Mouse (Mus musculus): ENCODE measurements at regions not wholly inside any gene's neighbourhood (a gene's known extent, or its start where the extent isn't known, plus 50 kb on each side); places are given as distances from the start of the nearest gene placed in this dataset.

DNA sequence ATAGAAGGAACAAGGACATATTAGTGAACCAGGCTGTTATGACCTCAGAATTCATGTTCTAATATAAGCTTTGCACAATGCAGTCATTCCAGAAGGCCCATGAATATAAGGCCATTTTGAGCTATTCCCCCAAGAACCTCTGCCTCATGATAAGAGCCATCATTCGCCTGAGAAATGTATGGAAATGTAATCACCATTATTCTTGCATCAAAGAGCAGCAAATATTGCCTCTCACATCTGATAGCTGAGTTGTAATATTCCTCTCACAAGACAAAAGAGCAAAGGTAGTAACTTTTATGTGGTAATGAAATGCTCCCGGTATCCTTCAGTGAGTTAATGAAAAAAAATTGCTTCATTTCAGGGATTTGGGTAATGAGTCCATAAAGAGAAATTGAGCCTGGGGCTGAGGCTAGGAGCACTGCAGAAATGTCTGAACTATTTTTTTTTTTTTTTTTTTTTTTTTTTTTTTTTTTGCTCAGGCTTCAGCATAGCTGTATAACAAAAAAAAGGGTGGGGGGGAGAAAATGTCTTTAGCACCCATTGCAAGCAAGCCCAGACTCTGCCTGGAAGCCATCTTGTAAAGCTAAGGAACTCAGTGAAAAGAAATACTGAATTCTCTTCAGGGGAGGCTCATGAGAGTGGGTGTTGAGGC is 210.4 kb upstream of the Atp2b1 start:
- TF ChIP-seq ZNF384 (IDR thresholded peaks at IDR 0.05; ENCODE audit: low read depth, low read length) (peak; percentile 73), HCFC1 (IDR thresholded peaks at IDR 0.05; ENCODE audit: borderline replicate concordance, insufficient read depth, low read length) (no peak)
- in situ Hi-C loops (cut with MboI; ENCODE audit: low sequenced_read_pairs in 2 of 2, unreplicated experiment in 2 of 2), result no loop called here
- no peaks in the 10 kb centered on the region for H3K9me3 ChIP-seq (ENCODE audit: control insufficient read depth, insufficient read depth, low read depth, low read length)

GRCm38 (mm10) chr10:98704559-98704958 is 209.6 kb upstream of the Atp2b1 start:
- TF ChIP-seq ZC3H11A (IDR thresholded peaks at IDR 0.05; ENCODE audit: borderline replicate concordance, low read depth, low read length) (no peak), MAFK (IDR thresholded peaks at IDR 0.05; ENCODE audit: insufficient read depth, low read depth, low read length) (no peak), HCFC1 (IDR thresholded peaks at IDR 0.05; ENCODE audit: borderline replicate concordance, insufficient read depth, low read length) (no peak), CHD2 (IDR thresholded peaks at IDR 0.05; ENCODE audit: low read depth, low read length) (no peak)
- H3K27ac ChIP-seq (ENCODE audit: insufficient read depth, low read depth, low read length, poor library complexity, severe bottlenecking), result no peak overlapping the region
- no peak for DNase-seq (ENCODE audit: low read depth, low spot score)
- no peak overlapping the region for H3K4me3 ChIP-seq (ENCODE audit: insufficient read depth in 1 of 2, low read depth in 1 of 2, low read length in 2 of 2, poor library complexity in 1 of 2, severe bottlenecking in 1 of 2)
- H3K36me3 ChIP-seq (ENCODE audit: control insufficient read depth, insufficient read depth, low read length, poor library complexity, severe bottlenecking), result no peaks in the 10 kb centered on the region
- no peak overlapping the region for H3K9ac ChIP-seq (ENCODE audit: insufficient read depth, low read depth, low read length, poor library complexity, severe bottlenecking)
- H3K4me1 ChIP-seq (ENCODE audit: control insufficient read depth in 2 of 2, insufficient read depth in 2 of 2, low read length in 2 of 2, poor library complexity in 1 of 2), result no peaks in the 10 kb centered on the region; a peak in 1 of 4 replicates
- H3K9me3 ChIP-seq (ENCODE audit: control insufficient read depth, insufficient read depth, low read depth, low read length), result no peaks in the 10 kb centered on the region
- in situ Hi-C loops (cut with MboI; ENCODE audit: low sequenced_read_pairs in 2 of 2, unreplicated experiment in 2 of 2), result no loop called here

More for the DNA sequence above, 210.4 kb upstream of the Atp2b1 start:
- no peaks in the 10 kb centered on the region for H3K36me3 ChIP-seq (ENCODE audit: control insufficient read depth, insufficient read depth, low read length, poor library complexity, severe bottlenecking)
- no peak overlapping the region for H3K9ac ChIP-seq (ENCODE audit: insufficient read depth, low read depth, low read length, poor library complexity, severe bottlenecking)
- H3K4me3 ChIP-seq (ENCODE audit: insufficient read depth in 1 of 2, low read depth in 1 of 2, low read length in 2 of 2, poor library complexity in 1 of 2, severe bottlenecking in 1 of 2), result no peak overlapping the region
- H3K27ac ChIP-seq (ENCODE audit: insufficient read depth, low read depth, low read length, poor library complexity, severe bottlenecking), result no peak overlapping the region
- no peaks in the 10 kb centered on the region; a peak in 1 of 4 replicates for H3K4me1 ChIP-seq (ENCODE audit: control insufficient read depth in 2 of 2, insufficient read depth in 2 of 2, low read length in 2 of 2, poor library complexity in 1 of 2)
- DNase-seq (ENCODE audit: low read depth, low spot score), result no peak

DNA sequence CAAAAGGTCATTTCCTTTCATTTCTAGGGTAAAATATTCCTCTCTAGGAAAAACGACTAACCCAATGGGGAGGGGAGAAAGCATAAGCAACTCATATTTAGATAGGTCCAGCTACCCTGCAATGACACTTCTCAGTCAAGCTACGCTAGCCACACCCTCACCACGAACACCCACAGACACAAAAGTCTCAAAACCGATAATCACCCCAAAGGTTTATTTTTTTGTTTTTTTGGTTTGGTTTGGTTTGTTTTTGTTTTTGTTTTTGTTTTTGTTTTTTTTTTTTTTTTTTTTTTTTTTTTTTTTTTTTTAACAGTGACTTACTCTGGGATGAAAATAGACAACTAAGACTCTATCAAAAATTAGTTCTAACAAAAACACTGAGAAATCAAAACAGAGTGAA is 196.3 kb upstream of the Atp2b1 start:
- in situ Hi-C loops (cut with MboI; ENCODE audit: low sequenced_read_pairs in 2 of 2, unreplicated experiment in 2 of 2), result no loop called here
- Histone ChIP-seq H3K27ac (ENCODE audit: insufficient read depth, low read depth, low read length, poor library complexity, severe bottlenecking) (no peak overlapping the region), H3K36me3 (ENCODE audit: control insufficient read depth, insufficient read depth, low read length, poor library complexity, severe bottlenecking) (no peaks in the 10 kb centered on the region), H3K4me3 (ENCODE audit: insufficient read depth in 1 of 2, low read depth in 1 of 2, low read length in 2 of 2, poor library complexity in 1 of 2, severe bottlenecking in 1 of 2) (no peak overlapping the region), H3K9me3 (ENCODE audit: control insufficient read depth, insufficient read depth, low read depth, low read length) (no peaks in the 10 kb centered on the region), H3K4me1 (ENCODE audit: control insufficient read depth in 2 of 2, insufficient read depth in 2 of 2, low read length in 2 of 2, poor library complexity in 1 of 2) (no peaks in the 10 kb centered on the region), H3K9ac (ENCODE audit: insufficient read depth, low read depth, low read length, poor library complexity, severe bottlenecking) (no peak overlapping the region)
- TF ChIP-seq HCFC1 (IDR thresholded peaks at IDR 0.05; ENCODE audit: borderline replicate concordance, insufficient read depth, low read length), result no peak
- peak; percentile 72 for TF ChIP-seq ZNF384 (IDR thresholded peaks at IDR 0.05; ENCODE audit: low read depth, low read length)
- no peak for TF ChIP-seq CHD2 (IDR thresholded peaks at IDR 0.05; ENCODE audit: low read depth, low read length)
- TF ChIP-seq MAFK (IDR thresholded peaks at IDR 0.05; ENCODE audit: insufficient read depth, low read depth, low read length), result no peak
- no peak for TF ChIP-seq ZC3H11A (IDR thresholded peaks at IDR 0.05; ENCODE audit: borderline replicate concordance, low read depth, low read length)
- no peak for DNase-seq (ENCODE audit: low read depth, low spot score)

DNA sequence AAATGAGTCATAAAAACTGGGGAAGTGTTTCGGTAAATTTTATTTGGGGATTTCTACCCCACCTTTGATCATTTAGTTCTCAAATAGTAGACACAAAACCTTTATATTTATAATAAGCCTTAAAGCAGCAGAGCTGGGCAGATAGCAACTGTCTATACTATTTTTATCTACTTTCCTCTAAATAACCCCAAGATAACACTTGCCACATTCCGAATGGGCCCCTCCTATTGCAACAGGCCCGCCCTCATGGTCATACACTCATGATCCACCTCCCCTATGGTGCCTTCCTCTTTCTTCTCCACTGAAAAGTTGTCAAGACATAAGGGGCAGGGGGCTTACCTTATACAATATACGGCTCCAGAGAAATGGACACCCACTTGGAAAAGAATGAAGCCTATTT is 195.5 kb upstream of the Atp2b1 start:
- no peak overlapping the region for H3K27ac ChIP-seq (ENCODE audit: insufficient read depth, low read depth, low read length, poor library complexity, severe bottlenecking)
- in situ Hi-C loops (cut with MboI; ENCODE audit: low sequenced_read_pairs in 2 of 2, unreplicated experiment in 2 of 2), result no loop called here
- DNase-seq (ENCODE audit: low read depth, low spot score), result no peak
- H3K36me3 ChIP-seq (ENCODE audit: control insufficient read depth, insufficient read depth, low read length, poor library complexity, severe bottlenecking), result no peaks in the 10 kb centered on the region
- TF ChIP-seq CHD2 (IDR thresholded peaks at IDR 0.05; ENCODE audit: low read depth, low read length) (no peak), ZC3H11A (IDR thresholded peaks at IDR 0.05; ENCODE audit: borderline replicate concordance, low read depth, low read length) (no peak), HCFC1 (IDR thresholded peaks at IDR 0.05; ENCODE audit: borderline replicate concordance, insufficient read depth, low read length) (no peak), ZNF384 (IDR thresholded peaks at IDR 0.05; ENCODE audit: low read depth, low read length) (no peak), MAFK (IDR thresholded peaks at IDR 0.05; ENCODE audit: insufficient read depth, low read depth, low read length) (no peak)
- H3K4me1 ChIP-seq (ENCODE audit: control insufficient read depth in 2 of 2, insufficient read depth in 2 of 2, low read length in 2 of 2, poor library complexity in 1 of 2), result no peaks in the 10 kb centered on the region
- H3K4me3 ChIP-seq (ENCODE audit: insufficient read depth in 1 of 2, low read depth in 1 of 2, low read length in 2 of 2, poor library complexity in 1 of 2, severe bottlenecking in 1 of 2), result no peak overlapping the region
- H3K9ac ChIP-seq (ENCODE audit: insufficient read depth, low read depth, low read length, poor library complexity, severe bottlenecking), result no peak overlapping the region
- H3K9me3 ChIP-seq (ENCODE audit: control insufficient read depth, insufficient read depth, low read depth, low read length), result no peaks in the 10 kb centered on the region
